Mouse (Mus musculus): ENCODE measurements around the gene Gas8.

GRCm38 (mm10) chr8:123502192-123502591 lies 16.4 kb upstream of the Gas8 start:
- TF ChIP-seq POLR2A (IDR thresholded peaks at IDR 0.05; ENCODE audit: low read depth, low read length), result no peak
- TF ChIP-seq CTCF (IDR thresholded peaks at IDR 0.05; ENCODE audit: extremely low read depth, insufficient read length, insufficient replicate concordance, low read depth, low read length), result no peak

Data from small intestine, adult 2 months (tissue).